Mouse (Mus musculus) lung, adult 2 months (tissue): ENCODE results near the gene Fam57a. TPM values are rescaled to one million over a fixed set of nuclear protein-coding genes. Genes with fewer than 3 reads are reported as not detected.
"Not testable (repeated sequence)": the region's sequence is repeated elsewhere in the genome, so short reads cannot be mapped to it uniquely, and the experiment has no call there.

Experiments
- DNase-seq: peaks from one replicate; pipeline ENCODE4 v3.0.0; 2022
- H3K4me1 ChIP-seq: fragments of 200-500 bp; 2 replicates; pipeline ENCODE4 v1.6.1; 2011; ENCODE audit warnings: low read length; ENCODE audit not compliant: control insufficient read depth, insufficient read depth
- H3K4me3 ChIP-seq: fragments of 200-500 bp; replicated peaks from 2 replicates; pipeline ENCODE3; 2011; ENCODE audit warnings: low read depth, mild to moderate bottlenecking, control low read depth, low read length; ENCODE audit errors: extremely low read depth
- CTCF ChIP-seq: fragments of 200-500 bp; IDR thresholded peaks from 2 replicates; pipeline ENCODE4 v1.5.1; 2011; ENCODE audit warnings: mild to moderate bottlenecking, low read length, control low read depth; ENCODE audit not compliant: insufficient read depth
- POLR2A ChIP-seq: fragments of 200-500 bp; IDR thresholded peaks from 2 replicates; pipeline ENCODE4 v1.6.1; 2011; ENCODE audit warnings: low read depth, mild to moderate bottlenecking, control low read depth, low read length, borderline replicate concordance; ENCODE audit errors: extremely low read depth
- WGBS: fragments of 180-500 bp; shearing (Covaris S2); methylation state at CpG from one replicate; pipeline ENCODE4 v1.1.7; 2018; 5-methylcytosine and 5-hydroxymethylcytosine counted together
- polyA plus RNA-seq: library from polyadenylated mRNA; depleted of rRNA; stranded (reverse); fragments of >200 nt; gene quantifications from 2 replicates; pipeline ENCODE4 v1.2.3, GENCODE M21; 2012

Gene Fam57a
- polyA plus RNA-seq, 1 experiment = 115 TPM

- no peak for DNase-seq
- Histone ChIP-seq H3K4me3 (no peak overlapping the region), H3K4me1 (no peaks in the 10 kb centered on the region)
- WGBS = 59% methylated on average over 13 of the region's 13 CpGs
- TF ChIP-seq POLR2A (no peak), CTCF (no peak)
Observed at GRCm38 (mm10) chr11:76210228-76210985, 30.9 kb downstream of the Fam57a start.

- 85% methylated on average over 6 of the region's 6 CpGs for WGBS
- H3K4me3 ChIP-seq, H3K4me1 ChIP-seq, DNase-seq: not testable (repeated sequence)
Observed at GRCm38 (mm10) chr11:76211595-76211994, 32.1 kb downstream of the Fam57a start.

DNA sequence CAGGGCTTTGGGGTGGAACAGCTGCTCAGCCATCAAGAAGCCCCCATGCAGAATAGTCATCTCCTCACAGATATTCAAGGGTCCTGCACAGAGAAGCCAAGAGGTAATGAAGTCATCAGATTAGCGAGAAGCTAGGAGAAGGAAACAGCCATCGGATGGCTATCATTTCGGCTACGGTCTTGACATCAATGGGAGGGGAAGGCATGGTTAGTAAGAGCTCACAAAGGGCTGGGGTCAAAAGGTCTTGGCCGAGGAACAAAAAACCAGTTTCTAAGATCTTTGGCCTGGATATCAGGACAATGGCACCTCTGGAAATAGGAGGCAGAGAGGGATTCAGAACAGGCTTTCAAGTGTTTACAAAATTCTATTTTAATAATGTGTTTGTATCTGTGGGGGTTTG is 34.4 kb downstream of the Fam57a start:
- WGBS = 80% methylated on average over 5 of the region's 5 CpGs
- no peak for TF ChIP-seq CTCF
- no peak for TF ChIP-seq POLR2A
- Histone ChIP-seq H3K4me3 (no peak overlapping the region), H3K4me1 (no peaks in the 10 kb centered on the region; the same call in 1 of the 2 replicates)
- no peak for DNase-seq

GRCm38 (mm10) chr11:76215011-76215410 is 35.5 kb downstream of the Fam57a start:
- 53% methylated on average over 2 of the region's 2 CpGs for WGBS
- DNase-seq = no peak
- no peak for TF ChIP-seq CTCF
- no peak for TF ChIP-seq POLR2A
- Histone ChIP-seq H3K4me3 (no peak overlapping the region), H3K4me1 (no peaks in the 10 kb centered on the region; the same call in 1 of the 2 replicates)

GRCm38 (mm10) chr11:76216049-76216540 is 36.6 kb downstream of the Fam57a start:
- WGBS = 92% methylated on average over 5 of the region's 5 CpGs
- H3K4me3 ChIP-seq = no peak overlapping the region
- no peaks in the 10 kb centered on the region; the same call in 1 of the 2 replicates for H3K4me1 ChIP-seq
- TF ChIP-seq CTCF (no peak), POLR2A (no peak)
- DNase-seq = no peak

DNA sequence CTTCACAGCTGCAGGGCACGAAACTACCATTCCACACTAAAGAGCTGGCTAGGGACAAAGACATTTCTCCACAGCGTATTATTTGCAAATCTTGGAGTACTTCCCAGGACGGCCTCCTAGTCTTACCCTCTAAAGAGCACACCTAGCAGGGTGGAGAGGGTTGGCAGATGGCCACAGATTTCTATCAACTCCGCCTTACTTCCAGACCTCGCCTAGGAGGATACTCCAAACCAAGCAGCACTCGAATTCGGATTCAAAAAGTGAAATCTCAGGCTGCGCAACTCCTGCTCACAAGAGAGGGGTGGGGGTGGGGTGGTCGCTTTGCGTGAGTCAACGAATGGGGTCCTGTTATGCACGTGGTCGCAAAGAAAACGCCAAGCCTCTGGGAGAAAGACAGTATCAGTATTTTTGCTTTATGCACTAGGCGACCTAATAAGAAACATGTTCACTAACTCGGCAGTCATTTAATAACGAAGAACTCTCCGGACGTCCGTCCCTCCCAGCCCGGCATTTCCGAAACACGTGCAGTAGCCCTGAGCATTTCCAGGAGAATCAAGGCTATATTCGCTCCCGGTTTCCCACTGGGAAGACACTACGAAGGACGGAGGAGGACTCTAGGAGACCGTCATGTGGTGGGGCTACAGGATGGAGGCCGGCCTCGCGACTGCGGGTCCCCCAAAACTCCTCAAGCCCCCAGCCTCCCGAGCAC is 37.4 kb downstream of the Fam57a start:
- peak overlapping the region; percentile 81 for H3K4me3 ChIP-seq
- H3K4me1 ChIP-seq = no peaks in the 10 kb centered on the region; the same call in 1 of the 2 replicates
- TF ChIP-seq POLR2A = no peak
- no peak for TF ChIP-seq CTCF
- peak; percentile 66 for DNase-seq
- 1% methylated on average over 33 of the region's 33 CpGs for WGBS

DNA sequence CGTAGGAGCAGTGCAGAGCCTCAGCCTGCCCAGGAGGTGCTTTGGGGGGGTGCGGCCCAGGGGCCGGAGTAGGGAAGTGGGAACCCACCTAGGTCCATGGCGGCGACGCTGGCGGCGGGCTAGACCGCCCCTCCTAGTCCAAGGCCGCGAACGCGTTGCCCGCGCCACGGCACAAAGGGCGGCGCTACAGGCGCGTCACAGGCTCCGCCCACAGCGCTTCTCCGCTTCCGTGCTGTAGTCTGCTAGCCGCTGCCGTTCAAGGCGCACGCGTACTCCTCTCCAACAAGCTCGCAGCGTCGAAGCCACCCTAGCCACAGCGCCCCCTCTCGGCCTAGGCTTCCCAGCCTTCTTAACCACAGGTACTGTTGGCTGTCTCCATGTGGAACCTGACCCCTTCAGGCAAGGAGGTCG is 37.9 kb downstream of the Fam57a start, which contains the start of the genes Dbil5 and Gemin4:
Gene Dbil5, plus strand, starts transcription at position 219 of the 411 bp plus-strand sequence.
Gene Gemin4, minus strand, starts transcription at position 275 of the 411 bp plus-strand sequence.
- peak; percentile 95 for DNase-seq
- Histone ChIP-seq H3K4me3 (peak within 1 kb of the TSS; percentile 81), H3K4me1 (no peaks in the 10 kb centered on the region; the same call in 1 of the 2 replicates)
- TF ChIP-seq POLR2A (peak; percentile 83; the same call in 1 of the 2 replicates), CTCF (peak; percentile 95)
- under 1% methylated on average over 35 of the region's 35 CpGs for WGBS

DNA sequence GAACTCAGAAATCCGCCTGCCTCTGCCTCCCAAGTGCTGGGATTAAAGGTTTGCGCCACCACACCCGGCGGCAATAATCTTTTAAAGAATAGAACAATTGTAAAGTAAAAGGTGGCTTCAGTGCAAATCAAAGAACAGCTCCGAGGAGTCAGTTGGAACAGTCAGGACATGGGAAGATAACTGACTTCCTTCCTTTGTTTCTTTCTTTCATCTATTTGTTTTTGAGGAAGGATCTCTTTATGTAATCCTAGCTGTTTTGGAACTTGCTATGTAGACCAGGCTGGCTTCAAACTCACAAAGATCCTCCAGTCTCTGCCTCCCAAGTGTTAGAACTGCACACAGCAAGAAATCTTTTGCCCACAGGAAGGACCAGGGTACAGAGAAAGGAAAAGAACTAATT is 45.2 kb downstream of the Fam57a start:
- DNase-seq = no peak
- no peak for TF ChIP-seq CTCF
- TF ChIP-seq POLR2A = no peak
- 76% methylated on average over 5 of the region's 5 CpGs for WGBS
- Histone ChIP-seq H3K4me3 (no peak overlapping the region), H3K4me1 (peaks cover 3% of the 10 kb centered on the region)

DNA sequence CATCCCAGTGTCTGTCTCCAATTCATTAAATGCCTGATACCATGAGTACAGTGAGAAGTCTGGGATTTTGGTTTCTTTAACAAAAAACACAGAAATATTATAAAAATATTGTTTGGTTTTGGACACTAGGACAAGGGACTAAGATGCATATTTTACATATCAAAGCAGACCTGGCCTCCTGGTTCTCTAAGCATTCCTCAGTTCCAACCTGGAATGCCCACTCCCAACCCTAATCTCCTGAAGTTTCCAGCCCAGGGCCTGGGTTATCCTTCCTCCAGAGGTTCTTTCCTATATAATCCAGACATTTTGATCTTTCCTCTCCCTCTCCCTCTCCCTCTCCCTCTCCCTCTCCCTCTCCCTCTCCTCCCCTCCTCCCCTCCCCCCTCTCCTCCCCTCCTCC is 45.6 kb downstream of the Fam57a start:
- DNase-seq = no peak
- no peak overlapping the region for H3K4me3 ChIP-seq
- no peak for TF ChIP-seq POLR2A
- TF ChIP-seq CTCF = no peak

GRCm38 (mm10) chr11:76236136-76236535 is 56.7 kb downstream of the Fam57a start:
- TF ChIP-seq CTCF (no peak), POLR2A (no peak)
- Histone ChIP-seq H3K4me1 (no peaks in the 10 kb centered on the region), H3K4me3 (no peak overlapping the region)
- DNase-seq = no peak
- 86% methylated on average over 3 of the region's 3 CpGs for WGBS

More for the DNA sequence above, 45.6 kb downstream of the Fam57a start:
- H3K4me1 ChIP-seq = peaks cover 3% of the 10 kb centered on the region
